Mouse (Mus musculus): Measurements from ENCODE around the gene Wap.
"Not testable (repeated sequence)": the region's sequence is repeated elsewhere in the genome, so short reads cannot be mapped to it uniquely, and the experiment has no call there.

- TF ChIP-seq POLR2AphosphoS2 (IDR thresholded peaks at IDR 0.05; ENCODE audit: insufficient read length, low read depth); USF1 (IDR thresholded peaks at IDR 0.05; ENCODE audit: low read depth); E2F4 (IDR thresholded peaks at IDR 0.05; ENCODE audit: insufficient read depth); POLR2A (IDR thresholded peaks at IDR 0.05; ENCODE audit: insufficient read length, low read depth); REST (IDR thresholded peaks at IDR 0.05; ENCODE audit: insufficient read depth, insufficient read length); MAX (IDR thresholded peaks at IDR 0.05; ENCODE audit: low read depth): not testable (repeated sequence)
These were observed 14.5 kb upstream of the Wap start for GRCm38 (mm10) chr11:6652978-6653377.
